Mouse (Mus musculus): ENCODE measurements around the gene Slc30a5. TPM values are rescaled to one million over a fixed set of nuclear protein-coding genes. Genes with fewer than 3 reads are reported as not detected.

Gene Slc30a5
- polyA plus RNA-seq (2015; fragmentation: Nextera tagmentation; extraction: Ambion mirVana) = 54.1 and 57.2 TPM in 2 replicates

DNA sequence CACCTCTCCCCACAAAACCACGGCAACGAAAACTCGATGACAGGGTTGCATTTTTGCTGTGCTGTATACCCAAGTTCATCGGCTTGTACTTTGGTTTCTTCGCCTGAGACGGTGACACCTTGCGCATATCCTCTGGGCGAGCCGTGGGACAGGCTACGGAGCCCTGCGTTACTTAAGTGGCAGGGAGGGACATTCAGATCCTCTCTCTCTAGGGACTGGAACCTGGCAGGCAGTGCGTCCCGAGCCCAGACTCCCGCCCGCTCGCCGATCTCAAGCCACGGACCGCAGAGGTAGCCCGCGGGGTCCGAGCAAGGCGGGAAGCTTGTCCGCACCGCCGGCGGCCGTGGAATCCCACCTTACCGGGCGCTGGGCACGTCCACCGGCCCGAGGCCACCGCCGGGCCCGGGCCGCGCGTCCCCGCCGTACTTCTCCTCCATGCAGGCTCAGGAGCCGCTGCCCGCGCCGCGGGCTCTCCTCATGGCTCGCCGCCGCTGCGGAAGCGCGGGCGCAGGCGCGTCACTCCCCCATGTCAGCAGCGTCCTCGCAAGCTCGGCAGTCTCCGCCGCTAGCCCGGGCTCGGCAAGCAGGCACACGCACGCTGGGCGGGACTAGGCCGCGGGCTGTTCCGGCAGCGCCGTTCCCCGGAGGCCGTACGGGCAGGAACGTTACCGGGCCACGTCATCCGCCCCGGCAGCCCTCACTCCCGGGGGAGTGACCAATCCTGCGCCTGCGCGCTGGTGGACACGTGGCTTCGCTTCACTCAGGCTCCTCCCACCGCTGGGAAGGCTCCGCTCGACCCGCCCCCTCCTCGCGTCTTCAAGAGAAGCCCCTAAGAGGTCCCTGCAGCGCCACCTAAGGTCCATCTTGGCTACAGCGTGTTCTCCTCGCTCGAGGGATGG, at the start of gene Slc30a5:
Gene Slc30a5 (minus strand): TSS at position 687 of the 899 bp plus-strand sequence.
- Histone ChIP-seq H3K4me3 (peak within 1 kb of the TSS; percentile 77), H3K36me3 (peaks cover 4% of the 10 kb centered on the region; the same call in 1 of the 2 replicates), H3K4me1 (peaks cover 18% of the 10 kb centered on the region), H3K4me2 (replicated peaks) (peak within 1 kb of the TSS; percentile 71), H3K9me3 (no peaks in the 10 kb centered on the region), H3K27ac (peak within 1 kb of the TSS; percentile 87), H3K27me3 (no peaks in the 10 kb centered on the region), H3K9ac (peak within 1 kb of the TSS; percentile 94)
- under 1% methylated on average over 94 of the region's 94 CpGs for WGBS
- peak; percentile 97 for ATAC-seq (ENCODE audit: low FRiP score, low read depth)

- 70% methylated on average over 2 of the region's 2 CpGs for WGBS
- H3K4me3 ChIP-seq = no peak overlapping the region
- H3K27ac ChIP-seq = no peak overlapping the region
- no peaks in the 10 kb centered on the region for H3K27me3 ChIP-seq
- H3K4me1 ChIP-seq = no peaks in the 10 kb centered on the region
- no peak overlapping the region for H3K9ac ChIP-seq
- H3K36me3 ChIP-seq = no peaks in the 10 kb centered on the region
- no peak overlapping the region for H3K4me2 ChIP-seq (replicated peaks)
- no peak for ATAC-seq (ENCODE audit: low FRiP score, low read depth)
- H3K9me3 ChIP-seq = no peaks in the 10 kb centered on the region
Observed at GRCm38 (mm10) chr13:100881944-100882343, 48.7 kb upstream of the Slc30a5 start.

GRCm38 (mm10) chr13:100879806-100880205, 46.6 kb upstream of the Slc30a5 start:
- 73% methylated on average over 3 of the region's 3 CpGs for WGBS
- ATAC-seq (ENCODE audit: low FRiP score, low read depth) = no peak
- Histone ChIP-seq H3K9me3 (no peaks in the 10 kb centered on the region), H3K4me3 (no peak overlapping the region), H3K27ac (no peak overlapping the region), H3K27me3 (0 out of 2 replicates have a peak, but pooled peaks cover 2% of the 10 kb centered on the region), H3K4me1 (no peaks in the 10 kb centered on the region), H3K4me2 (replicated peaks) (no peak overlapping the region), H3K36me3 (no peaks in the 10 kb centered on the region), H3K9ac (no peak overlapping the region)

GRCm38 (mm10) chr13:100879326-100879725, 46.1 kb upstream of the Slc30a5 start:
- Histone ChIP-seq H3K9ac (no peak overlapping the region), H3K4me3 (no peak overlapping the region), H3K4me2 (replicated peaks) (no peak overlapping the region), H3K27me3 (0 out of 2 replicates have a peak, but pooled peaks cover 2% of the 10 kb centered on the region), H3K27ac (no peak overlapping the region), H3K36me3 (no peaks in the 10 kb centered on the region), H3K9me3 (no peaks in the 10 kb centered on the region), H3K4me1 (no peaks in the 10 kb centered on the region)
- WGBS = 52% methylated on average over 3 of the region's 3 CpGs
- ATAC-seq (ENCODE audit: low FRiP score, low read depth) = no peak

DNA sequence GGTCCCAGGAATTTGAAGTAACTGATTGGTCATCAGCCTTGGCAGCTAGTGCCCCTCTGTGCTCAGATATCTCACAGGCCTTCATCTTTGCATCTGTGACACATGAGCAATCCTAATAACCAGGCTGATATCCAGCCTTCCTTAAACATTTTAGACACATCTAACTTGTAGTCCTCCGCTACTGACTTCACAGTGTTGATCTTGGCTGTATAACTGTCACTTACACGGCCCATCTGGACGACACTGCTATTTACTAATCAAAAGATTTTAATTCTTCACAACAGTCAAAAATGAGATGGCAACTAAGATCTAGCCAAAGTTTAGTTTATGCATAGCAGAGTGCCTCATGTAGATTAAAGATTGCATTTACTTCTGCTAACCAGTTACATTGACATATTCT, 45.0 kb upstream of the Slc30a5 start:
- Histone ChIP-seq H3K4me2 (replicated peaks) (no peak overlapping the region), H3K9me3 (no peaks in the 10 kb centered on the region), H3K4me3 (no peak overlapping the region), H3K9ac (no peak overlapping the region), H3K27me3 (0 out of 2 replicates have a peak, but pooled peaks cover 2% of the 10 kb centered on the region), H3K27ac (no peak overlapping the region), H3K4me1 (no peaks in the 10 kb centered on the region), H3K36me3 (no peaks in the 10 kb centered on the region)
- 78% methylated on average over 3 of the region's 3 CpGs for WGBS
- no peak for ATAC-seq (ENCODE audit: low FRiP score, low read depth)

GRCm38 (mm10) chr13:100877703-100878102, 44.5 kb upstream of the Slc30a5 start:
- Histone ChIP-seq H3K9me3 (no peaks in the 10 kb centered on the region), H3K27me3 (0 out of 2 replicates have a peak, but pooled peaks cover 2% of the 10 kb centered on the region), H3K4me1 (no peaks in the 10 kb centered on the region), H3K27ac (no peak overlapping the region), H3K36me3 (no peaks in the 10 kb centered on the region), H3K9ac (no peak overlapping the region), H3K4me3 (no peak overlapping the region), H3K4me2 (replicated peaks) (no peak overlapping the region)
- WGBS = 89% methylated on average over 3 of the region's 3 CpGs
- ATAC-seq (ENCODE audit: low FRiP score, low read depth) = no peak

- Histone ChIP-seq H3K36me3 (no peaks in the 10 kb centered on the region), H3K27ac (no peak overlapping the region), H3K4me1 (no peaks in the 10 kb centered on the region), H3K4me2 (replicated peaks) (no peak overlapping the region), H3K4me3 (no peak overlapping the region), H3K9ac (no peak overlapping the region), H3K9me3 (no peaks in the 10 kb centered on the region), H3K27me3 (0 out of 2 replicates have a peak, but pooled peaks cover 2% of the 10 kb centered on the region)
- WGBS = 75% methylated on average over 4 of the region's 4 CpGs
- no peak for ATAC-seq (ENCODE audit: low FRiP score, low read depth)
Observed at GRCm38 (mm10) chr13:100875103-100875502, 41.9 kb upstream of the Slc30a5 start.

DNA sequence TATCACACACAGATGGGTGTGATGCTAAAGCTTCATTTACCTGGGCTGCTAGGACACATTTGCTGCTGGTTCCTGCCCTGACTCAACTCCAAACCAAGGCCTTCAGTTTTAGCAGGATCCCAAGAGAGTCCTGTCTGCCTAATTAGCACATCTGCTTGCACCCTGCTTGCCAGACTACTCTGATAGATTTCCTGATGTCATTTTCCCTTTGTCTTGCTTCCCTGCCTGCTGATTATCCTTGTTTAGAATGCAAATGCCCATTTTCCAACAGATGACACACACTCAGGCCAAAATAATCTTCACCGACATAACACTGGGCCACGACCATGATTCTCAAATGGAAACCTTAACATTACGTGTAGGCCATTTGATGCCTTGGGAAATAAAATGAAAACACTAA, 41.4 kb upstream of the Slc30a5 start:
- H3K4me1 ChIP-seq = no peaks in the 10 kb centered on the region
- no peak overlapping the region for H3K4me3 ChIP-seq
- H3K36me3 ChIP-seq = no peaks in the 10 kb centered on the region
- H3K9me3 ChIP-seq = no peaks in the 10 kb centered on the region
- ATAC-seq (ENCODE audit: low FRiP score, low read depth) = no peak
- no peak overlapping the region for H3K27ac ChIP-seq
- no peak overlapping the region for H3K9ac ChIP-seq
- 81% methylated on average over 3 of the region's 3 CpGs for WGBS
- H3K27me3 ChIP-seq = 0 out of 2 replicates have a peak, but pooled peaks cover 2% of the 10 kb centered on the region
- no peak overlapping the region for H3K4me2 ChIP-seq (replicated peaks)

- Histone ChIP-seq H3K36me3 (no peaks in the 10 kb centered on the region), H3K27ac (no peak overlapping the region), H3K4me2 (replicated peaks) (no peak overlapping the region), H3K4me3 (no peak overlapping the region), H3K4me1 (no peaks in the 10 kb centered on the region), H3K9ac (no peak overlapping the region), H3K27me3 (0 out of 2 replicates have a peak, but pooled peaks cover 2% of the 10 kb centered on the region), H3K9me3 (no peaks in the 10 kb centered on the region)
- ATAC-seq (ENCODE audit: low FRiP score, low read depth) = no peak
- 80% methylated on average over 8 of the region's 8 CpGs for WGBS
Observed at GRCm38 (mm10) chr13:100873530-100873929, 40.3 kb upstream of the Slc30a5 start.

DNA sequence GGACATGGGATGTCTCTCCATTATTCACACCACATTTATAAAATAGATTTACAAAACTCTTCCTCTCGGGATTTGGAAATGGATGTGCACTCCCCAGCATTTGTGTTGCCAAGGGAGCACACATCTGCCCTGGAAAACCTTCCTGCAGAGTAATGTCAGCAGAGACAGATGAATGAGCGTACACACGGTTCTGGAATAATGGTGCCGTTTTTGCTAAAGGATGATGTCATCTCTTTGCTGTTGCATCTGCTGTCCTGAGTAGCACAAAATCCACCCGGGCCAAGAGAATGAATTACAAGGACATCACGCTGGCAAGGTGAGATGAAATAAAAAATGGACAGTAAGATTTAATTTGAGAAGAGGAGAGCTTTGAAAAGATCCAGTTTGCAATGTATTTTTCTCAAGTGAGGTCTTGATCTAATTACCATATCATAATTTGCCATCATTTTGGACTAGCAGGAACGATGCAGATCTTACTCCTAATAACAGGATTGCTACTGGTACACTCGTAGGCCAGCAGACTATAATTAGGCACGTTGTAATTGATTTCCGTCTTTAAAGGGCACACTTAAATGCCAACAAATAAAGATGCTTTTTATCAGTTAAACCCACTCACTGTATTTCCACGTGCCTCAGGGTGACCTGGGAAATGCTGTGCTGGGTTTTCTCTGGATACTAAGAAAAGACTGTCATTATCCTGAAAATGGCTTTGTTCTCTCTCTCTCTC, 38.4 kb upstream of the Slc30a5 start:
- Histone ChIP-seq H3K9me3 (no peaks in the 10 kb centered on the region), H3K27me3 (0 out of 2 replicates have a peak, but pooled peaks cover 2% of the 10 kb centered on the region), H3K4me1 (no peaks in the 10 kb centered on the region), H3K36me3 (no peaks in the 10 kb centered on the region), H3K27ac (no peak overlapping the region), H3K4me3 (no peak overlapping the region), H3K9ac (no peak overlapping the region), H3K4me2 (replicated peaks) (no peak overlapping the region)
- 54% methylated on average over 11 of the region's 11 CpGs for WGBS
- no peak for ATAC-seq (ENCODE audit: low FRiP score, low read depth)

GRCm38 (mm10) chr13:100869813-100870212, 36.6 kb upstream of the Slc30a5 start:
- no peak overlapping the region for H3K4me2 ChIP-seq (replicated peaks)
- no peak for ATAC-seq (ENCODE audit: low FRiP score, low read depth)
- no peak overlapping the region for H3K9ac ChIP-seq
- WGBS = 70% methylated on average over 4 of the region's 4 CpGs
- H3K27me3 ChIP-seq = no peaks in the 10 kb centered on the region
- H3K4me3 ChIP-seq = no peak overlapping the region
- H3K36me3 ChIP-seq = no peaks in the 10 kb centered on the region
- peaks cover 5% of the 10 kb centered on the region; the same call in 1 of the 2 replicates for H3K4me1 ChIP-seq
- H3K27ac ChIP-seq = no peak overlapping the region
- no peaks in the 10 kb centered on the region for H3K9me3 ChIP-seq

DNA sequence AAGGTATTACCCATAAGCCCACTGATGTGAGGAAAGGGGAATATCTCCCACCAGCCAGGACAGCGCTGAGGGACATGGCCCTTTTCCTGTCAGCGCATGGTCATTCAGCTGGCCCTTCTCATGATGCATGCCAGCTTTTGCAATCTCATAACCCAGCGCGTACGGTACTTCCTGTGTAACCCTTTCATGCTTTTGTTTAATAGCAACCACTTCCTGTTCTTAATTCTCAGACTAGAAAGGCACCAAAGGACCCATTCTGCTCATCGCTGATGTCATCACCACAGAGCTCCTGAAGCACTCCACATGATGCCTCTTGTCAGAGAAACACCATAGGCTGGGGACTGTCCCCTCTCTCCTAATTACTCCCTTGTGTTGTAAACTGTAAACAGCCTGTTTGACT, 33.1 kb upstream of the Slc30a5 start:
- no peak overlapping the region for H3K4me3 ChIP-seq
- H3K9me3 ChIP-seq = no peaks in the 10 kb centered on the region
- no peak overlapping the region for H3K9ac ChIP-seq
- H3K27ac ChIP-seq = no peak overlapping the region
- peaks cover 5% of the 10 kb centered on the region; the same call in 1 of the 2 replicates for H3K4me1 ChIP-seq
- H3K36me3 ChIP-seq = no peaks in the 10 kb centered on the region
- 61% methylated on average over 6 of the region's 6 CpGs for WGBS
- H3K4me2 ChIP-seq (replicated peaks) = no peak overlapping the region
- no peaks in the 10 kb centered on the region for H3K27me3 ChIP-seq
- no peak for ATAC-seq (ENCODE audit: low FRiP score, low read depth)
